Mouse (Mus musculus): ENCODE results near the gene Ntpcr. TPM values are rescaled to one million over a fixed set of nuclear protein-coding genes. Genes with fewer than 3 reads are reported as not detected.

Gene Ntpcr
- polyA plus RNA-seq, 1 experiment from 2014 or later, result 31.3 TPM

GRCm38 (mm10) chr8:125718914-125719313 is 10.8 kb upstream of the Ntpcr start:
- Histone ChIP-seq H3K4me1 (ENCODE audit: control insufficient read depth, insufficient read depth, low read length) (no peaks in the 10 kb centered on the region), H3K9me3 (replicated peaks; ENCODE audit: control insufficient read depth, low read length) (no peaks in the 10 kb centered on the region), H3K9ac (ENCODE audit: low read length) (no peak overlapping the region), H3K36me3 (ENCODE audit: control insufficient read depth, insufficient read depth, low read length) (no peaks in the 10 kb centered on the region), H3K4me2 (ENCODE audit: low read depth, low read length) (no peak overlapping the region), H3K27me3 (ENCODE audit: control insufficient read depth, insufficient read depth, low read length) (no peaks in the 10 kb centered on the region), H3K4me3 (replicated peaks; ENCODE audit: low read length) (no peak overlapping the region), H3K27ac (ENCODE audit: low read length) (no peak overlapping the region)
- WGBS, result 58% methylated on average over 4 of the region's 4 CpGs
- no peak for ATAC-seq (ENCODE audit: insufficient read depth, low FRiP score)

GRCm38 (mm10) chr8:125722675-125723074 is 7.1 kb upstream of the Ntpcr start:
- ATAC-seq (ENCODE audit: insufficient read depth, low FRiP score), result no peak
- H3K27me3 ChIP-seq (ENCODE audit: control insufficient read depth, insufficient read depth, low read length), result no peaks in the 10 kb centered on the region
- no peaks in the 10 kb centered on the region for H3K4me1 ChIP-seq (ENCODE audit: control insufficient read depth, insufficient read depth, low read length)
- no peaks in the 10 kb centered on the region for H3K36me3 ChIP-seq (ENCODE audit: control insufficient read depth, insufficient read depth, low read length)
- H3K4me2 ChIP-seq (ENCODE audit: low read depth, low read length), result no peak overlapping the region
- no peak overlapping the region for H3K9ac ChIP-seq (ENCODE audit: low read length)
- H3K4me3 ChIP-seq (replicated peaks; ENCODE audit: low read length), result no peak overlapping the region
- 87% methylated on average over 7 of the region's 7 CpGs for WGBS
- no peaks in the 10 kb centered on the region for H3K9me3 ChIP-seq (replicated peaks; ENCODE audit: control insufficient read depth, low read length)
- H3K27ac ChIP-seq (ENCODE audit: low read length), result no peak overlapping the region

GRCm38 (mm10) chr8:125723437-125723836 is 6.3 kb upstream of the Ntpcr start:
- H3K4me2 ChIP-seq (ENCODE audit: low read depth, low read length), result no peak overlapping the region
- ATAC-seq (ENCODE audit: insufficient read depth, low FRiP score), result no peak
- no peaks in the 10 kb centered on the region for H3K27me3 ChIP-seq (ENCODE audit: control insufficient read depth, insufficient read depth, low read length)
- H3K9ac ChIP-seq (ENCODE audit: low read length), result no peak overlapping the region
- WGBS, result 87% methylated on average over 6 of the region's 6 CpGs
- H3K4me1 ChIP-seq (ENCODE audit: control insufficient read depth, insufficient read depth, low read length), result no peaks in the 10 kb centered on the region
- no peak overlapping the region for H3K27ac ChIP-seq (ENCODE audit: low read length)
- H3K36me3 ChIP-seq (ENCODE audit: control insufficient read depth, insufficient read depth, low read length), result no peaks in the 10 kb centered on the region
- H3K4me3 ChIP-seq (replicated peaks; ENCODE audit: low read length), result no peak overlapping the region
- H3K9me3 ChIP-seq (replicated peaks; ENCODE audit: control insufficient read depth, low read length), result no peaks in the 10 kb centered on the region

- no peaks in the 10 kb centered on the region for H3K9me3 ChIP-seq (replicated peaks; ENCODE audit: control insufficient read depth, low read length)
- no peaks in the 10 kb centered on the region for H3K27me3 ChIP-seq (ENCODE audit: control insufficient read depth, insufficient read depth, low read length)
- no peak overlapping the region for H3K4me2 ChIP-seq (ENCODE audit: low read depth, low read length)
- 77% methylated on average over 6 of the region's 6 CpGs for WGBS
- no peak overlapping the region for H3K27ac ChIP-seq (ENCODE audit: low read length)
- no peak; the same call in 1 of the 2 replicates for ATAC-seq (ENCODE audit: insufficient read depth, low FRiP score)
- no peak overlapping the region for H3K4me3 ChIP-seq (replicated peaks; ENCODE audit: low read length)
- no peak overlapping the region for H3K9ac ChIP-seq (ENCODE audit: low read length)
- H3K4me1 ChIP-seq (ENCODE audit: control insufficient read depth, insufficient read depth, low read length), result no peaks in the 10 kb centered on the region
- H3K36me3 ChIP-seq (ENCODE audit: control insufficient read depth, insufficient read depth, low read length), result no peaks in the 10 kb centered on the region
Measured at GRCm38 (mm10) chr8:125725037-125725820, 4.5 kb upstream of the Ntpcr start.

- no peaks in the 10 kb centered on the region for H3K4me1 ChIP-seq (ENCODE audit: control insufficient read depth, insufficient read depth, low read length)
- H3K9ac ChIP-seq (ENCODE audit: low read length), result no peak overlapping the region
- no peak for ATAC-seq (ENCODE audit: insufficient read depth, low FRiP score)
- H3K36me3 ChIP-seq (ENCODE audit: control insufficient read depth, insufficient read depth, low read length), result no peaks in the 10 kb centered on the region
- no peak overlapping the region for H3K4me3 ChIP-seq (replicated peaks; ENCODE audit: low read length)
- H3K4me2 ChIP-seq (ENCODE audit: low read depth, low read length), result no peak overlapping the region
- H3K9me3 ChIP-seq (replicated peaks; ENCODE audit: control insufficient read depth, low read length), result no peaks in the 10 kb centered on the region
- 94% methylated on average over 4 of the region's 4 CpGs for WGBS
- no peak overlapping the region for H3K27ac ChIP-seq (ENCODE audit: low read length)
- H3K27me3 ChIP-seq (ENCODE audit: control insufficient read depth, insufficient read depth, low read length), result no peaks in the 10 kb centered on the region
Measured at GRCm38 (mm10) chr8:125726143-125726542, 3.6 kb upstream of the Ntpcr start.

GRCm38 (mm10) chr8:125726986-125727385 is 2.8 kb upstream of the Ntpcr start:
- WGBS, result 75% methylated on average over 5 of the region's 5 CpGs

GRCm38 (mm10) chr8:125727797-125728196 is 2.0 kb upstream of the Ntpcr start:
- Histone ChIP-seq H3K4me2 (ENCODE audit: low read depth, low read length) (no peak overlapping the region), H3K4me1 (ENCODE audit: control insufficient read depth, insufficient read depth, low read length) (no peaks in the 10 kb centered on the region), H3K27ac (ENCODE audit: low read length) (no peak overlapping the region), H3K27me3 (ENCODE audit: control insufficient read depth, insufficient read depth, low read length) (no peaks in the 10 kb centered on the region), H3K9ac (ENCODE audit: low read length) (no peak overlapping the region), H3K36me3 (ENCODE audit: control insufficient read depth, insufficient read depth, low read length) (no peaks in the 10 kb centered on the region), H3K9me3 (replicated peaks; ENCODE audit: control insufficient read depth, low read length) (no peaks in the 10 kb centered on the region), H3K4me3 (replicated peaks; ENCODE audit: low read length) (no peak overlapping the region)
- 43% methylated on average over 8 of the region's 8 CpGs for WGBS
- no peak for ATAC-seq (ENCODE audit: insufficient read depth, low FRiP score)

More at GRCm38 (mm10) chr8:125726986-125727385, 2.8 kb upstream of the Ntpcr start:
- H3K4me3 ChIP-seq (replicated peaks; ENCODE audit: low read length), result no peak overlapping the region
- no peaks in the 10 kb centered on the region for H3K9me3 ChIP-seq (replicated peaks; ENCODE audit: control insufficient read depth, low read length)
- H3K4me2 ChIP-seq (ENCODE audit: low read depth, low read length), result no peak overlapping the region
- ATAC-seq (ENCODE audit: insufficient read depth, low FRiP score), result no peak
- H3K36me3 ChIP-seq (ENCODE audit: control insufficient read depth, insufficient read depth, low read length), result no peaks in the 10 kb centered on the region
- no peak overlapping the region for H3K9ac ChIP-seq (ENCODE audit: low read length)
- H3K4me1 ChIP-seq (ENCODE audit: control insufficient read depth, insufficient read depth, low read length), result no peaks in the 10 kb centered on the region
- H3K27ac ChIP-seq (ENCODE audit: low read length), result no peak overlapping the region
- no peaks in the 10 kb centered on the region for H3K27me3 ChIP-seq (ENCODE audit: control insufficient read depth, insufficient read depth, low read length)

- Histone ChIP-seq H3K9ac (ENCODE audit: low read length) (peak overlapping the region; percentile 80), H3K4me2 (ENCODE audit: low read depth, low read length) (peak overlapping the region; percentile 78), H3K4me1 (ENCODE audit: control insufficient read depth, insufficient read depth, low read length) (peaks cover 17% of the 10 kb centered on the region), H3K27me3 (ENCODE audit: control insufficient read depth, insufficient read depth, low read length) (no peaks in the 10 kb centered on the region), H3K36me3 (ENCODE audit: control insufficient read depth, insufficient read depth, low read length) (no peaks in the 10 kb centered on the region; the same call in 1 of the 2 replicates), H3K4me3 (replicated peaks; ENCODE audit: low read length) (peak overlapping the region; percentile 68), H3K27ac (ENCODE audit: low read length) (peak overlapping the region; percentile 46), H3K9me3 (replicated peaks; ENCODE audit: control insufficient read depth, low read length) (no peaks in the 10 kb centered on the region)
- peak; percentile 93 for ATAC-seq (ENCODE audit: insufficient read depth, low FRiP score)
- WGBS, result 5% methylated on average over 52 of the region's 52 CpGs
Measured at GRCm38 (mm10) chr8:125733964-125734956, 4.5 kb downstream of the Ntpcr start.

GRCm38 (mm10) chr8:125738956-125739355 is 9.2 kb downstream of the Ntpcr start:
- Histone ChIP-seq H3K9ac (ENCODE audit: low read length) (no peak overlapping the region), H3K4me2 (ENCODE audit: low read depth, low read length) (no peak overlapping the region), H3K36me3 (ENCODE audit: control insufficient read depth, insufficient read depth, low read length) (no peaks in the 10 kb centered on the region; the same call in 1 of the 2 replicates), H3K9me3 (replicated peaks; ENCODE audit: control insufficient read depth, low read length) (no peaks in the 10 kb centered on the region), H3K4me1 (ENCODE audit: control insufficient read depth, insufficient read depth, low read length) (peaks cover 17% of the 10 kb centered on the region), H3K4me3 (replicated peaks; ENCODE audit: low read length) (no peak overlapping the region), H3K27ac (ENCODE audit: low read length) (no peak overlapping the region), H3K27me3 (ENCODE audit: control insufficient read depth, insufficient read depth, low read length) (no peaks in the 10 kb centered on the region)
- ATAC-seq (ENCODE audit: insufficient read depth, low FRiP score), result no peak
- 90% methylated on average over 4 of the region's 4 CpGs for WGBS

Measured in stomach, embryonic 16.5 days (tissue).